Mouse (Mus musculus) heart, postnatal 36 days (tissue): Measurements from ENCODE around the gene Filip1l. TPM values are rescaled to one million over a fixed set of nuclear protein-coding genes. Genes with fewer than 3 reads are reported as not detected.
"Not testable (repeated sequence)": the region's sequence is repeated elsewhere in the genome, so short reads cannot be mapped to it uniquely, and the experiment has no call there.

ENCODE experiments used
- DNase-seq, 2 experiments: peaks; one replicate each; pipeline ENCODE4 v3.0.0; 2021 to 2022
- intact Hi-C: fragments of 180-260 bp; cut with DNase I; formaldehyde crosslinking; loops from one replicate; pipeline ENCODE4 v1.15.1; 2025
- total RNA-seq, 2 experiments: library from RNA; stranded (reverse); gene quantifications; 2 replicates each; pipeline ENCODE4 v1.2.3; 2021

Gene Filip1l
- total RNA-seq, 2 experiments from 2014 or later = 35.4 to 37.8 TPM

- intact Hi-C loops = no loop called here
- peak in 1 of 2 experiments; percentile 15 for DNase-seq
These were observed 351 bp downstream of the Filip1l start for GRCm38 (mm10) chr16:57353166-57353721.

- intact Hi-C loops = no loop called here
- DNase-seq = no peak
These were observed 1.0 kb downstream of the Filip1l start for GRCm38 (mm10) chr16:57353932-57354331.

- no peak for DNase-seq
- intact Hi-C loops = no loop called here
These were observed 3.6 kb downstream of the Filip1l start for GRCm38 (mm10) chr16:57356454-57356853.

GRCm38 (mm10) chr16:57357011-57357410, 4.1 kb downstream of the Filip1l start:
- intact Hi-C loops = no loop called here
- DNase-seq = peak in 1 of 2 experiments; percentile 20

- DNase-seq = no peak
- intact Hi-C loops = no loop called here
These were observed 6.4 kb downstream of the Filip1l start for GRCm38 (mm10) chr16:57359251-57359650.

GRCm38 (mm10) chr16:57360785-57361184, 7.9 kb downstream of the Filip1l start:
- intact Hi-C loops = loop anchor here (5.0 kb wide), 1 partner anchor 232 kb away; no protein-coding TSS in a partner anchor
- DNase-seq = no peak

- peak; percentile 64 to 69 for DNase-seq
- intact Hi-C loops = loop anchor here (2.0 to 5.0 kb wide), 2 partner anchors 36 to 229 kb away; no protein-coding TSS in a partner anchor
These were observed 9.9 kb downstream of the Filip1l start for GRCm38 (mm10) chr16:57362679-57363401.

- intact Hi-C loops = loop anchor here (5.0 kb wide), 1 partner anchor 228 kb away; no protein-coding TSS in a partner anchor
- no peak for DNase-seq
These were observed 11.6 kb downstream of the Filip1l start for GRCm38 (mm10) chr16:57364498-57364897.

GRCm38 (mm10) chr16:57366141-57366540, 13.2 kb downstream of the Filip1l start:
- DNase-seq = no peak
- intact Hi-C loops = no loop called here

GRCm38 (mm10) chr16:57366941-57367694, 14.2 kb downstream of the Filip1l start:
- no peak for DNase-seq
- intact Hi-C loops = no loop called here

- no peak for DNase-seq
- intact Hi-C loops = no loop called here
These were observed 17.1 kb downstream of the Filip1l start for GRCm38 (mm10) chr16:57369846-57370496.

- intact Hi-C loops = no loop called here
- no peak for DNase-seq
These were observed 19.3 kb downstream of the Filip1l start for GRCm38 (mm10) chr16:57372156-57372555.

- no peak for DNase-seq
- intact Hi-C loops = no loop called here
These were observed 22.4 kb downstream of the Filip1l start for GRCm38 (mm10) chr16:57375248-57375837.

GRCm38 (mm10) chr16:57378631-57379330, 25.9 kb downstream of the Filip1l start:
- intact Hi-C loops = no loop called here
- DNase-seq = no peak

- intact Hi-C loops = no loop called here
- no peak for DNase-seq
These were observed 30.5 kb downstream of the Filip1l start for GRCm38 (mm10) chr16:57383266-57383971.

GRCm38 (mm10) chr16:57384274-57384673, 31.4 kb downstream of the Filip1l start:
- DNase-seq = no peak
- intact Hi-C loops = no loop called here

- intact Hi-C loops = no loop called here
- DNase-seq = no peak
These were observed 36.8 kb downstream of the Filip1l start for GRCm38 (mm10) chr16:57389566-57390251.

- intact Hi-C loops, DNase-seq: not testable (repeated sequence)
These were observed 38.3 kb downstream of the Filip1l start for GRCm38 (mm10) chr16:57391171-57391570.

GRCm38 (mm10) chr16:57392461-57392860, 39.6 kb downstream of the Filip1l start:
- DNase-seq = no peak
- intact Hi-C loops = no loop called here
